Mouse (Mus musculus) myocyte (in vitro differentiated cells): ENCODE results near the gene Atrx.

ENCODE experiments used
- E2F4 ChIP-seq: IDR thresholded peaks from one replicate; pipeline ENCODE4 v1.6.1; 2011; ENCODE audit warnings: mild to moderate bottlenecking, control low read depth, moderate library complexity; ENCODE audit not compliant: insufficient read depth
- TCF12 ChIP-seq: IDR thresholded peaks from one replicate; pipeline ENCODE4 v1.6.1; 2011; ENCODE audit warnings: mild to moderate bottlenecking, control low read depth; ENCODE audit not compliant: poor library complexity, insufficient read depth, severe bottlenecking
- TCF3 ChIP-seq: IDR thresholded peaks from one replicate; pipeline ENCODE4 v1.6.1; 2011; ENCODE audit warnings: low read depth, control low read depth; ENCODE audit not compliant: insufficient read length

- no peak for TF ChIP-seq TCF12
- no peak for TF ChIP-seq TCF3
- no peak for TF ChIP-seq E2F4
Measured at GRCm38 (mm10) chrX:105928861-105929477, at the start of gene Atrx.
